ENCODE assay signal across 8 mouse cellular contexts in genomic region chr3:94987578-94987977, GRCm38 (mm10). TPM values are rescaled to one million over a fixed set of nuclear protein-coding genes. Genes with fewer than 3 reads are reported as not detected.
DNase-seq lines count a peak whose midpoint lies in the region; ATAC-seq and TF ChIP-seq lines count a peak whose summit lies in the region.

No protein-coding gene starts in this region.

- H3K27me3 ChIP-seq in kidney, adult 2 months (replicated peaks; ENCODE audit: control insufficient read depth, insufficient read depth, low read length), result no peaks in the 10 kb centered on the region
- H3K27me3 ChIP-seq in kidney, embryonic 15.5 days, result no peaks in the 10 kb centered on the region

- TF ChIP-seq POLR2A in kidney, adult 2 months (IDR thresholded peaks at IDR 0.05; ENCODE audit: low read depth, low read length), result no peak

- DNase-seq in kidney, adult 2 months, result peak; percentile 47
- peak; percentile 74 for DNase-seq in heart, postnatal 25 days (ENCODE audit: low spot score)
- no peak for DNase-seq in spleen, adult 18-20 months
- DNase-seq in layer of hippocampus, adult 9-10 months (ENCODE audit: low spot score), result no peak
- no peak for DNase-seq in frontal cortex, postnatal 10 days (ENCODE audit: low spot score in 2 of 2)

- no peak for ATAC-seq in kidney, embryonic 15.5 days (replicated peaks; ENCODE audit: low FRiP score)
- peak; percentile 68 for ATAC-seq in erythroblast, adult 5-6 weeks (replicated peaks; ENCODE audit: low FRiP score, poor library complexity, severe bottlenecking)
- ATAC-seq in megakaryocyte progenitor cell, adult 5-6 weeks (replicated peaks; ENCODE audit: poor library complexity), result peak; percentile 91

- H3K27ac ChIP-seq in kidney, adult 2 months (ENCODE audit: insufficient read depth, low read depth, low read length), result no peak overlapping the region
- H3K27ac ChIP-seq in kidney, embryonic 15.5 days, result no peak overlapping the region

- no peaks in the 10 kb centered on the region; the same call in 1 of the 2 replicates for H3K36me3 ChIP-seq in kidney, adult 2 months (ENCODE audit: control insufficient read depth, insufficient read depth, low read length)
- H3K36me3 ChIP-seq in kidney, embryonic 15.5 days, result peaks cover 73% of the 10 kb centered on the region

- H3K4me3 ChIP-seq in kidney, adult 2 months (ENCODE audit: insufficient read depth, low read depth, low read length), result no peak overlapping the region
- H3K4me3 ChIP-seq in kidney, embryonic 15.5 days (replicated peaks), result no peak overlapping the region

- no peak overlapping the region for H3K4me2 ChIP-seq in kidney, embryonic 15.5 days

- no peaks in the 10 kb centered on the region for H3K9me3 ChIP-seq in kidney, embryonic 15.5 days (replicated peaks)

- H3K9ac ChIP-seq in kidney, embryonic 15.5 days, result no peak overlapping the region

- no peak for TF ChIP-seq CTCF in kidney, adult 2 months (conservative IDR thresholded peaks at IDR 0.05; ENCODE audit: insufficient read depth, insufficient read length, low read depth, low read length)

- intact Hi-C loops in heart, postnatal 25 days (cut with DNase I), result no loop called here

- H3K4me1 ChIP-seq in kidney, adult 2 months (ENCODE audit: control insufficient read depth, insufficient read depth, low read length), result peaks cover 6% of the 10 kb centered on the region; the same call in 1 of the 2 replicates
- H3K4me1 ChIP-seq in kidney, embryonic 15.5 days, result peaks cover 12% of the 10 kb centered on the region

RNA-seq across cellular contexts. Expression of gene Pi4kb, which starts 13.0 kb away (rescaled TPM):
- polyA plus RNA-seq in kidney, adult 2 months (2012; rRNA removed), result 35.9 and 41.7 TPM in 2 replicates
- 21.4 and 27.5 TPM in 2 replicates for polyA plus RNA-seq in kidney, embryonic 15.5 days (2015; fragmentation: Nextera tagmentation; extraction: Ambion mirVana)
- 8.6 and 14.4 TPM in 2 replicates for total RNA-seq in erythroblast, adult 5-6 weeks (2015; ENCODE audit: low replicate concordance)
- 7.8 and 21.9 TPM in 2 replicates for total RNA-seq in erythroblast, adult 5-6 weeks (2017; ENCODE audit: low replicate concordance)
- 10 to 100 TPM; 25.3 to 27.0 TPM for total RNA-seq in heart, postnatal 25 days (2021)
- 21.2 and 23.5 TPM in 2 replicates for total RNA-seq in megakaryocyte progenitor cell, adult 5-6 weeks (2015)
- total RNA-seq in megakaryocyte progenitor cell, adult 5-6 weeks (2017), result 24.0 and 24.5 TPM in 2 replicates

RNA-seq across cellular contexts. Expression of gene Zfp687, which starts 27.7 kb away (rescaled TPM):
- 16.3 and 18.5 TPM in 2 replicates for polyA plus RNA-seq in kidney, adult 2 months (2012; rRNA removed)
- 28.6 and 32.4 TPM in 2 replicates for polyA plus RNA-seq in kidney, embryonic 15.5 days (2015; fragmentation: Nextera tagmentation; extraction: Ambion mirVana)
- 5.9 and 6.5 TPM in 2 replicates for total RNA-seq in erythroblast, adult 5-6 weeks (2015; ENCODE audit: low replicate concordance)
- total RNA-seq in erythroblast, adult 5-6 weeks (2017; ENCODE audit: low replicate concordance), result 4.3 and 6.4 TPM in 2 replicates
- total RNA-seq in heart, postnatal 25 days (2021), result 10 to 100 TPM; 10.8 to 11.1 TPM
- total RNA-seq in megakaryocyte progenitor cell, adult 5-6 weeks (2015), result 15.8 and 21.5 TPM in 2 replicates
- 19.6 and 21.3 TPM in 2 replicates for total RNA-seq in megakaryocyte progenitor cell, adult 5-6 weeks (2017)

RNA-seq across cellular contexts. Expression of gene Rfx5, which starts 33.7 kb away (rescaled TPM):
- 10.3 and 12.8 TPM in 2 replicates for polyA plus RNA-seq in kidney, adult 2 months (2012; rRNA removed)
- polyA plus RNA-seq in kidney, embryonic 15.5 days (2015; fragmentation: Nextera tagmentation; extraction: Ambion mirVana), result 8.9 and 10.8 TPM in 2 replicates
- total RNA-seq in erythroblast, adult 5-6 weeks (2015; ENCODE audit: low replicate concordance), result 3.3 and 4.2 TPM in 2 replicates
- total RNA-seq in erythroblast, adult 5-6 weeks (2017; ENCODE audit: low replicate concordance), result 2.2 and 5.9 TPM in 2 replicates
- 1 to 10 TPM; 6.2 to 6.9 TPM for total RNA-seq in heart, postnatal 25 days (2021)
- 18.0 and 20.3 TPM in 2 replicates for total RNA-seq in megakaryocyte progenitor cell, adult 5-6 weeks (2015)
- total RNA-seq in megakaryocyte progenitor cell, adult 5-6 weeks (2017), result 16.2 and 20.3 TPM in 2 replicates

RNA-seq across cellular contexts. Expression of gene Selenbp1, which starts 54.7 kb away (rescaled TPM):
- polyA plus RNA-seq in kidney, adult 2 months (2012; rRNA removed), result 785 and 803 TPM in 2 replicates
- 60.6 and 62.4 TPM in 2 replicates for polyA plus RNA-seq in kidney, embryonic 15.5 days (2015; fragmentation: Nextera tagmentation; extraction: Ambion mirVana)
- total RNA-seq in erythroblast, adult 5-6 weeks (2015; ENCODE audit: low replicate concordance), result 20.3 and 45.0 TPM in 2 replicates
- 35.3 and 41.0 TPM in 2 replicates for total RNA-seq in erythroblast, adult 5-6 weeks (2017; ENCODE audit: low replicate concordance)
- total RNA-seq in heart, postnatal 25 days (2021), result 10 to 100 TPM; 93.9 to 98.3 TPM
- total RNA-seq in megakaryocyte progenitor cell, adult 5-6 weeks (2015), result 27.3 and 28.8 TPM in 2 replicates
- 28.2 and 38.5 TPM in 2 replicates for total RNA-seq in megakaryocyte progenitor cell, adult 5-6 weeks (2017)

RNA-seq across cellular contexts. Expression of gene Psmd4, which starts 54.8 kb away (rescaled TPM):
- polyA plus RNA-seq in kidney, adult 2 months (2012; rRNA removed), result 136 TPM in 2 replicates
- polyA plus RNA-seq in kidney, embryonic 15.5 days (2015; fragmentation: Nextera tagmentation; extraction: Ambion mirVana), result 248 and 271 TPM in 2 replicates
- total RNA-seq in erythroblast, adult 5-6 weeks (2015; ENCODE audit: low replicate concordance), result 76.9 and 89.3 TPM in 2 replicates
- 102 and 150 TPM in 2 replicates for total RNA-seq in erythroblast, adult 5-6 weeks (2017; ENCODE audit: low replicate concordance)
- 100 to 1,000 TPM; 119 to 129 TPM for total RNA-seq in heart, postnatal 25 days (2021)
- 91.5 and 116 TPM in 2 replicates for total RNA-seq in megakaryocyte progenitor cell, adult 5-6 weeks (2015)
- 233 and 245 TPM in 2 replicates for total RNA-seq in megakaryocyte progenitor cell, adult 5-6 weeks (2017)

Comparison
In these comparisons a context has a peak if more than half of its experiments do, and no peak if none do; other contexts are left out.
1. DNase-seq: peak in kidney, adult 2 months (single experiment) and heart, postnatal 25 days (single experiment); none in spleen, adult 18-20 months (0 of 2), layer of hippocampus, adult 9-10 months (single experiment) and frontal cortex, postnatal 10 days (0 of 2).